Mouse (Mus musculus): ENCODE results near the gene Ryr2.

DNA sequence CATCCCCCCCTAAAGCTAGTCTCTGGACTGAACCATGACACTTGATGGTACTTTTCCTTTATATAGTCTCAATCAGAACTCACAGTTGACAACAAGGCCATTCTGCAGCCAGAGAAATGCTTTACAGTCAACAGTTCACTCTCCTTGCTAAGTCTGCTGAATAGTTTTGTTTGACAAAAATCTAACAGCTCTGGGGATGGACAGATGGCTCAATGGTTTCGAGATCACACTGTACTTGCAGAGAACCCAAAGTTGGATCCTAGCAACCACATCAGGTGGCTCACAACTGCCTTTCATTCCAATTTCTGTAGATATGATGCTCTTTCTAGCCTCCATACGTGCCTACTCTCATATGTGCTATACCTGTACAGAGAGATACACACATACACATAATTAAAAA lies 109.4 kb downstream of the Ryr2 start:
- TF ChIP-seq ZC3H11A (IDR thresholded peaks at IDR 0.05; ENCODE audit: borderline replicate concordance, low read depth, low read length) (no peak), MAFK (IDR thresholded peaks at IDR 0.05; ENCODE audit: insufficient read depth, low read depth, low read length) (no peak), CHD2 (IDR thresholded peaks at IDR 0.05; ENCODE audit: low read depth, low read length) (no peak), HCFC1 (IDR thresholded peaks at IDR 0.05; ENCODE audit: borderline replicate concordance, insufficient read depth, low read length) (no peak)
